Mouse (Mus musculus) brain, embryonic 14.5 days (tissue): ENCODE results near the gene Rhpn2. TPM values are rescaled to one million over a fixed set of nuclear protein-coding genes. Genes with fewer than 3 reads are reported as not detected.
A peak's percentile ranks its signal among the peaks of the same experiment; 100 is the strongest.

Experiments
- DNase-seq: peaks from one replicate; pipeline ENCODE4 v3.0.0-alpha.2; 2011; ENCODE audit warnings: low read depth
- CTCF ChIP-seq: fragments of 200-500 bp; IDR thresholded peaks from 2 replicates; pipeline ENCODE4 v1.5.1; 2012; ENCODE audit warnings: inconsistent platforms, mild to moderate bottlenecking, moderate library complexity, borderline replicate concordance; ENCODE audit not compliant: insufficient read depth, insufficient read length; ENCODE audit errors: extremely low read depth
- POLR2A ChIP-seq: fragments of 200-500 bp; IDR thresholded peaks from 2 replicates; pipeline ENCODE4 v1.6.1; 2012; ENCODE audit warnings: mild to moderate bottlenecking, inconsistent platforms, borderline replicate concordance; ENCODE audit not compliant: poor library complexity, insufficient read depth, insufficient read length, severe bottlenecking; ENCODE audit errors: extremely low read depth
- polyA plus RNA-seq: library from polyadenylated mRNA; depleted of rRNA; stranded (reverse); fragments of >200 nt; gene quantifications from 2 replicates; pipeline ENCODE4 v1.2.3, GENCODE M21; 2012

Gene Rhpn2
- polyA plus RNA-seq, 1 experiment = 2.5 TPM

DNA sequence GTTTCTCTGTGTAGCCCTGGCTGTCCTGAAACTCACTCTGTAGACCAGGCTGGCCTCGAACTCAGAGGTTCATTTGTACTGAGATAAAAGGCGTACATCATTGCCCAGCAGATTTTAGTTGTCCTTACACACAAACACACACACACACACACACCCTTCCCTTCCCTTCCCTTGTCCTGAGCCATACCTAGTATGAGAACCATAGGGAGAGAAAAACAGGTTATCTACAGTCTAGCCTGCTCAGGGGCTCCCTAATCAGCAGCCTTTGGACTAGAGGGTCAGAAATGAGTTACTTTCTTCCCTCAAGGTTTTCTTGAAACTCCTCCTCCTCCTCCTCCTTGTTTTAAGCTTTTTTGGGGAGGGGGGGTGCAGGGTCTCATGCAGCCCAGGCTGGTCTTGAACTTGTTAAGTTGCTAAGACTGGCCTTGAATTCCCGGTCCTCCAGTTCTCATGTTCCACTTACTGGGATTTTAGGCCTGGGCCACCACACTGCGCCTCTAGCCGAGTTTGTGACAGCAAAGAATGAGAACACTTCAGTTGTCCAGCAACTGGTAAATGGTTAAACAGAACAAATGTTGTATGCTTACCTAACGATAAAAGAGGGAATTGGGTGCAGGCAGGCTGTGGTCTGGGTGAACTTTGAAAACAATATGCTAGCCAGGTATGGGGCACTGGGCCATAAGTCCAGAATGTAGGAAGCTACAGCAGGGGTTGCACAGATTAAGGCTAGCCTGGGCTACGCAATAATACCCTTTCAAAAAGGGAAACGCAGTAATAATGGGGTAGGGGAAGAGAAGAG is 16.1 kb downstream of the Rhpn2 start:
- no peak for TF ChIP-seq POLR2A
- TF ChIP-seq CTCF = no peak
- no peak for DNase-seq

DNA sequence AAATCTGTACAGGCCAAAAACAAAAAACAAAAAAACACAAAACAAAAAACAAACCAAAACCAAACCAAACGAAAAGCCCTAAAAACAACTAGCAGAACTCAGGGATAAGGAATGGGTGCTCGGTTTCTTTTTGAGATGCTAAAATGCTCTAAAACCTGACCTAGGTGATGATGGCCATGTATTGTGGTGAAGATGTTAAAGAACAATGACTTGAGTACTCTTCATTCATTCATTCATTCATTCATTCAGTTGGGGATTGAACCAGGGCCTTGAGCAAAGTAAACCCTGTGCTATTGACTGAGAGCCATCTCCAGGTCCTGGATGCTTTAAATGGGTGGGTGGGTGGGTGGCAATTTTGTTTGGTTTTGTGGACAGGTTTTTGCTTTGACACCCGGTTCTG is 17.2 kb downstream of the Rhpn2 start:
- TF ChIP-seq POLR2A (no peak), CTCF (no peak)
- no peak for DNase-seq

DNA sequence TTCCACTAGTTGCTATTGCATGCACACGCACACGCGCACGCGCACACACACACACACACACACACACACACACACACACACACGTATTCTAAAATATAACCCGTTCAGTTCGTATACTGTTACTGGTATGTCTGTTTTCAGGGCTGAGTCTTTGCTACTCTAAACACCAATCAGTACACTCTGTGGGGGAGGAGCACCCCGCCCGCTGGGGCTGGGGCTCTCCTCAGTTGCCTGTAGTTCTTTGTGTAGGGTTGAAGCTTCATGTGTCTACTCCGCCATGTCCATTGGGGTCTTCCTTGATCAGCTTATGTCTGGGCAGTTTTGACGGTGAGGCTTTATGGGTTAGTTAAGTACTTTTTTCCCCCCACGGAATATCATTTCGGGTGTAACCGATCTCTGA is 19.3 kb downstream of the Rhpn2 start:
- DNase-seq = no peak
- TF ChIP-seq CTCF (no peak), POLR2A (no peak)

DNA sequence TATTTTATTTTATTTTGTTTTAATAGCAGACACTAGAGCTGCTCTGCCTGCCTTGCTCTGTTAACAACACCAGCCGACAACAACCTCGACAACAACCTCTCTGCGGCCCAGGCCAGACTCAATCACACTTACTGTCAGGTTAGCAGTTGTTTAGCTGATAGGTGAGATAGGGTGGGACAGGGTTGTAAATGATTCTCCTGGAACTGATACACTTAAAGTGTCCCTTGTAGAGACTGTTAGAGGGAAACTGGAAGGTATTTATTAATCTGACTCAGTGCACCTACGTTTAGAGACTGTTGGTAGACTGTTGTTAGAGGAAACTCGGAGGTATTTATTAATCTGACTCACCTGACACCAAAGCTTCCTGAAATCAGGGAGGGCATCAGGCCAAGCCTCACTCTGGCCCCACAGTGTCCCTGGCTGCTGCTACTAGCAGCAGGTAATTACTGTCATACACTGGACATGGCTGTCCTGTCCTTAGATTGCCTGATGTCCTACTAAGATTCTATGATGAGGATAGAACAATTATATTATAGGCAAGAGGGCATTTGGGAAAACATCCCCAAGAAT is 21.4 kb downstream of the Rhpn2 start:
- no peak for TF ChIP-seq POLR2A
- no peak for DNase-seq

DNA sequence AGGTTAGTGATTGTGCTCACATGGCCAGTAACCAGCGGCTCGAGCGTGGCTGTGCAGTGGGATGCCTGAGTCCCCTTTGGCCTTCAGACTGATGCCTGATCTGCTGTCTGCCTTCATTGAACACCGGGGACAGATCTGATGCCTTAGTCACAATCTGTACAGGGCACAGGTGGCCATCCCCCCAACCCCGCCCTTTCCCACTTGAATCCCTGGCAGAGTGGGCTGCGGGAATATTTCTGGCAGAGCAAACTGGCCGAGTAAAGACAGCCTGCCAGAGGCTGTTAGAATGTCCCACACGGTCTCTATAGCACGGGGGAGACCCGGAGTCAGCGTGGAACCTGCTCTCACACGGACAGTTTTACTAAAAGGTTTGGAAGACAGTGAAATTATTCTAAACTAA is 23.7 kb downstream of the Rhpn2 start:
- DNase-seq = no peak
- no peak for TF ChIP-seq POLR2A
- no peak for TF ChIP-seq CTCF

DNA sequence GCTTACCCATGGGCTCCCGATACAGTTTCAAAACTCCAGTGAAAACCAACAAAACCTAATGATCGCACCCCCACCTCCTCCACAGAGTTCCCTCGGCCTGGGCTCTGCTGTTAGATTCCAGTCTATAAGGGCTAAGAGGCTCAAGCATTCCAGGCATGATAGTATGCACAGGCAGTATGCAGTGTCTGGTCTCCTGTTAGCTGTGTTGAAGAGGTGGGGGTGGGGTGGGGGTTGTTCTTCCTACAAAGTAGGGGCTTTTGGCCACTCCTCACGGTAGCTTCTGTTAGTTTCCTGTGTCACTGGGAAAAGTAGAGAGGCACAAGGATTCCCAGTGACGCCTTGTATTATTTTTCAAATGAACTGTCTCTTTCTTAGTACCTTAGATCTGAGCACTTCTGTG is 28.3 kb downstream of the Rhpn2 start:
- DNase-seq = no peak
- TF ChIP-seq CTCF (no peak), POLR2A (no peak)

DNA sequence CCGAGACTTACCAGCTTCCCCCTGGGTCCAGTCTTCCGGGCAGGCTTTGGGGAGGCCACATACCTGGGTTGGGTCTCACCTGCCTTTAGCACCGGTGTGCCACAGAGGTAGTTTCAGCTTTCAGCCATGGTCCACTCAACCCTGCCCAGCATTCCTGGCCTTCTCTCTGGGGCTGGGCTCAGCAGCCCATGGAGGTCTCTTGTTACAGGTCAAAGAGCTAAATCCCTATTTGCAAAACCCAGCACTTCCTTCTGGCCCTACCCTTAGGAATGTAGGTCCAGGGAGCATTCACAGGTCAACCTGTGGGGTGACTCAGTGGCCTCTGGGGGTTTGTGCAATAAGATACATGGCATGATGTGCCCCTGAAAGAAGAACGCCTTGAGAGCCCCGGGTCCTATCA is 28.9 kb downstream of the Rhpn2 start:
- no peak for DNase-seq
- TF ChIP-seq POLR2A = no peak
- no peak for TF ChIP-seq CTCF

DNA sequence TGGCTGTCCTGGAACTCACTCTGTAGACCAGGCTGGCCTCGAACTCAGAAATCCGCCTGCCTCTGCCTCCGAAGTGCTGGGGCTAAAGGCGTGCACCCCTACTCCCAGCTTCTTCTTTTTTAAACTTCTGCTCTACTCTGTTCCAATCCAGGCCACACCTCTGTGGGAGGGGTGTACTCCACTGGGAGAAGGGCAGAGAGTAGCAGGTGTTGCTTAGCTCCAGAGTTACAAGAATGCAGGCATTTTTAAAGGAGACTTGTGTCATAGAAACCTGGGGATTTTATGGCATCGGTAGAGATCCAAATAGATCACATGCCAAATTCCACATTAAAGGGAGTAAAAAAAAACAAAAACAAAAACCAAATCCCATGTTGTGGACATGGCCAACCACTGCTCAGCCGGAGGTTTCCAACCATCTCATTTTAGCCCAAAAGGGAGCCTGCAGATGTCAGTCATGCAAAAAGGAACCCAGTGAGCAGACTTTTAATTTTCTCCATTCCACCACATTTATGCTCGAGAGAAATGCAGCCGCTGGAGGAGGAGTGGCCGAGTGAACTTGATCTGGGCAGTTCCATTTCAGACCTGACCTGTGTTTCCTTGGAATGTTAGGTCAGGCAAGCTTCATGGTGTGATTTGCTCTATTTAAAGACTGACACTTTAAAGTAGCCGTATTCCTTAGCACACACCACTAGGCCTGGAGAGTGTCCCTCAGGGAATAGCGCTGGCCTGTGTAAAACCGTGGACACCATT is 31.4 kb downstream of the Rhpn2 start:
- DNase-seq = peak; percentile 3
- TF ChIP-seq POLR2A = no peak
- TF ChIP-seq CTCF = no peak

DNA sequence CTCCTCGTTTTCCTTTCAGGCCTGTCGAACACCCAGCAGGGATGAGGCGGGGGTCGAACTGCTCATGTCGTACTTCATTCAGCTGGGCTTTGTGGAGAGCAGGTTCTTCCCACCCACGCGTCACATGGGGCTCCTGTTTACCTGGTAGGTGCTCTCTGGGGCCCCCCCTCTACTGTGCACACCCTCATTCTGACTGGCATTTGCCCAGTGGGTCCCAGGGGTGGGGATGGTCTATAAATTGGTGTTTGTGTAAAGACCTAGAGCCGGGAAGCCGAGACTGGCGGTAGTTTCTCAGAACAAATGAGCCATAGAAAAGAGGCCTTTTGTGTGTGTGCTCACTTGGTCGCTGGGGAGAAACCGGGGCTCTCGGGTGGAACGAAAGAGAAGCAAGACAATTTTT is 37.1 kb downstream of the Rhpn2 start:
- peak; percentile 50 for DNase-seq
- TF ChIP-seq POLR2A = no peak
- no peak for TF ChIP-seq CTCF

DNA sequence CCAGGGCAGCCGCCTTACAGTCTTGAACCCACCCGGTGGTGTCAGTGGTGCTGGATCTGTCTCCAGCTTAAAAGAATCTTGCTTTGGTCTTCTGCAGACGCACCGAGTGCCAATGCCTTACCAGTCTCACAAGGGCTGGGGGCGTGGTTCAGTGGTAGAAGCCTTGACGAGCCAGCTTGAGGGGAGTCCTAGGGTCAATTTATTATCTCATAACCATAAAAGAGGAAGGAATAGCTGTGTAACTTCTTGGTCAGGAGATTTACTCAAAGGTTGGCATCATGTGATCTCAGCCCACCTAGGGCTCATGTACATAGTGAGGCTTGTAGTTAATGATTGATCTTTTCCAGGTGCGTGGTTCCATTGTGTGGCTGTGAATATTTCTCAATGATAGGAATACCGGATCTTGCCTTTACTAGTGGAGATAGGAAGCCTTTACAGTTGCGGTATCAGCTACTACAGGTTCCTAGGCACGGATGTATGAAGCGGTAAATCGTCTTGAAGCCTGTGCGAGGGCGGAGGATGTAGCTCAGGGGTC is 38.6 kb downstream of the Rhpn2 start:
- no peak for DNase-seq
- TF ChIP-seq POLR2A = no peak
- TF ChIP-seq CTCF = no peak

DNA sequence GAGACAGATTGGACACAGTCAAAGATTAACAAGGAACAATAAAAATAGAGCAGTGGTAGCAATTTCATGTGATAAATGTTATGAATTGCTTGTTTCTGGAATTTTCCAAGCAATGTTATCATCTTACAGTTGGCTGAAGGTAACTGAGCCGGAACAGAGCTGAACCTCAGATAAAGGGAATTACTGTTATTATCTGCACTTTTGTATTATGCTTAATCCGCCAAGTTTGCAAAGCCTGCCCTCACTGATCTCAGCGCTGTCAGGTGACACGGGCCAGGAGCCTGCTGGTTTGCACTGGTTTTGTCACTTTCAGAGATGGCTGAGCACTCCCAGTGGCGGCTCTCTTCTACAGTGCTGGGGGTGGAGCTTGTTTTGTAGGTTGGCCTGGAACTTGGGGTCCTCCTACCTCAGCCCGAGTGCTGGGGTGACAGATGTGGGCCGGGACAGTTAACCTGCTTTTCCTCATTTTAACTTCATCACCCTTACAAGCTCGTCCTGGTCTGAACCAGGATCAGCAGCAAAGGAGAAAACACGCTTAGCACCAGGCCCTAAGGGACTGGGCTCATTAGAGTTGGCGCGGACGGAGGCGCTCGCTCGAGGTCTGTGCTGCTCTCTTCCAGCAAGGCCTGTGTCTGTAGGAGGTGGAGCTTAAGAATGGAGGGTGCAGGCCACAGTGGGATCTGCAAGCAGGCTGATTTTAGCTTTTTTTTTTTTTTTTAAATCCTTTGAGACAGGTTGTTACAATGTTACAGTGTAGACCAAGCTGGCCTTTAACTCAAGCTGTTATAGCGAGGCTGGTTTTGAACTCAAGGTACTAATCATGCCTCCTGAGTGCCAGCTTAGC is 39.4 kb downstream of the Rhpn2 start:
- peak; percentile 36 for DNase-seq
- TF ChIP-seq POLR2A (no peak), CTCF (no peak)

DNA sequence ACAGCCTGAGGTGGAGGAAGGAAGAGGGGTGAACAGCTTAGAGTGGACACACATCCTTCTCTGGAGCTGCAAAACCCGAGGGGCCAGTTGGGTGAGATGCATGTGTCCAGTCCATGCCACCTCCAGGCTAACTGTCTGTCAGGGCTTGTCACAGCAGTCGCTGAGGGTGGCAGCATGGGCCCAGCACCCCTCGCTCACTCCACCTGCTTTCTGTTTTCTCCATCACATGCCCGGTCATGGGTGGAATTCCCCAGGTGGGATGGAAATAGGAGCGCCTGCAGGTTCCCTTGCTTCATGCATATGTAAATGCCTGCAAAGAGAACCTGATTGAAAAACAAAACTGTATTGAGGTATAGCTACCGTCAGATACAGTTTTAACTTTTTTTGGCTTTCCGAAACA is 40.3 kb downstream of the Rhpn2 start:
- TF ChIP-seq CTCF (no peak), POLR2A (no peak)
- DNase-seq = no peak
